Mouse (Mus musculus) midbrain, embryonic 16.5 days (tissue): ENCODE data around the gene Idua. TPM values are rescaled to one million over a fixed set of nuclear protein-coding genes. Genes with fewer than 3 reads are reported as not detected.

ENCODE experiments used
- ATAC-seq: fragments of 200-750 bp; cut with Nextera tagmentation; 2 replicates; pipeline ENCODE4 v1.8.0; 2017; ENCODE audit warnings: moderate TSS enrichment
- H3K27ac ChIP-seq: fragments of 300-500 bp; sonication (generic); 2 replicates; pipeline ENCODE4 v1.5.1; 2014; ENCODE audit warnings: mild to moderate bottlenecking, low read length, mixed read lengths
- H3K27me3 ChIP-seq: fragments of 300-500 bp; sonication (generic); 2 replicates; pipeline ENCODE4 v1.6.1; 2014; ENCODE audit warnings: low read depth, low read length, mixed read lengths; ENCODE audit not compliant: control insufficient read depth, insufficient read depth
- H3K36me3 ChIP-seq: fragments of 300-500 bp; sonication (generic); 2 replicates; pipeline ENCODE4 v1.6.1; 2014; ENCODE audit warnings: mild to moderate bottlenecking, low read length, moderate library complexity, mixed read lengths; ENCODE audit not compliant: control insufficient read depth, insufficient read depth
- H3K4me1 ChIP-seq: fragments of 300-500 bp; sonication (generic); 2 replicates; pipeline ENCODE4 v1.6.1; 2014; ENCODE audit warnings: mild to moderate bottlenecking, low read length, mixed read lengths; ENCODE audit not compliant: control insufficient read depth, insufficient read depth
- H3K4me2 ChIP-seq: fragments of 300-500 bp; sonication (generic); 2 replicates; pipeline ENCODE4 v1.6.1; 2014; ENCODE audit warnings: mild to moderate bottlenecking, low read length, mixed read lengths
- H3K4me3 ChIP-seq: fragments of 300-500 bp; sonication (generic); 2 replicates; pipeline ENCODE4 v1.5.1; 2014; ENCODE audit warnings: low read depth, mild to moderate bottlenecking, low read length, moderate library complexity, mixed read lengths
- H3K9ac ChIP-seq: fragments of 300-500 bp; sonication (generic); 2 replicates; pipeline ENCODE4 v1.6.1; 2014; ENCODE audit warnings: low read depth, low read length, mixed read lengths
- H3K9me3 ChIP-seq: fragments of 300-500 bp; sonication (generic); replicated peaks from 2 replicates; pipeline ENCODE4 v1.6.1; 2014; ENCODE audit warnings: mild to moderate bottlenecking, low read length, mixed read lengths; ENCODE audit not compliant: control insufficient read depth, poor library complexity, severe bottlenecking
- WGBS: fragments of 180-500 bp; shearing (Covaris S2); extraction: QIAGEN DNeasy Blood & Tissue Kit; methylation state at CpG from one replicate; pipeline ENCODE4 v1.1.7; 2014; 5-methylcytosine and 5-hydroxymethylcytosine counted together
- polyA plus RNA-seq: library from polyadenylated mRNA; unstranded; fragments of >200 nt; fragmentation: Nextera tagmentation; extraction: Ambion mirVana; gene quantifications from 2 replicates; pipeline ENCODE4 v1.2.1, GENCODE M21; 2015

The Idua gene
- polyA plus RNA-seq, 1 experiment from 2014 or later: 14.4 TPM

- Histone ChIP-seq H3K4me2 (peak overlapping the region; percentile 71), H3K9me3 (no peaks in the 10 kb centered on the region), H3K27me3 (no peaks in the 10 kb centered on the region), H3K4me3 (peak overlapping the region; percentile 39), H3K27ac (peak overlapping the region; percentile 93), H3K4me1 (peaks cover 9% of the 10 kb centered on the region), H3K36me3 (peaks cover 9% of the 10 kb centered on the region), H3K9ac (peak overlapping the region; percentile 74)
- ATAC-seq: peak; percentile 63
- 18% methylated on average over 5 of the region's 5 CpGs for WGBS
Observed at GRCm38 (mm10) chr5:108676772-108677498, 16.8 kb downstream of the Idua start.

- peak overlapping the region; percentile 74 for H3K9ac ChIP-seq
- H3K4me1 ChIP-seq: peaks cover 9% of the 10 kb centered on the region
- 2% methylated on average over 25 of the region's 25 CpGs for WGBS
- H3K27ac ChIP-seq: peak overlapping the region; percentile 93
- H3K4me2 ChIP-seq: peak overlapping the region; percentile 71
- H3K27me3 ChIP-seq: no peaks in the 10 kb centered on the region
- H3K36me3 ChIP-seq: peaks cover 3% of the 10 kb centered on the region; the same call in 1 of the 2 replicates
- no peaks in the 10 kb centered on the region for H3K9me3 ChIP-seq
- H3K4me3 ChIP-seq: peak overlapping the region; percentile 39
- peak; percentile 93 for ATAC-seq
Observed at GRCm38 (mm10) chr5:108677605-108678295, 17.6 kb downstream of the Idua start.

DNA sequence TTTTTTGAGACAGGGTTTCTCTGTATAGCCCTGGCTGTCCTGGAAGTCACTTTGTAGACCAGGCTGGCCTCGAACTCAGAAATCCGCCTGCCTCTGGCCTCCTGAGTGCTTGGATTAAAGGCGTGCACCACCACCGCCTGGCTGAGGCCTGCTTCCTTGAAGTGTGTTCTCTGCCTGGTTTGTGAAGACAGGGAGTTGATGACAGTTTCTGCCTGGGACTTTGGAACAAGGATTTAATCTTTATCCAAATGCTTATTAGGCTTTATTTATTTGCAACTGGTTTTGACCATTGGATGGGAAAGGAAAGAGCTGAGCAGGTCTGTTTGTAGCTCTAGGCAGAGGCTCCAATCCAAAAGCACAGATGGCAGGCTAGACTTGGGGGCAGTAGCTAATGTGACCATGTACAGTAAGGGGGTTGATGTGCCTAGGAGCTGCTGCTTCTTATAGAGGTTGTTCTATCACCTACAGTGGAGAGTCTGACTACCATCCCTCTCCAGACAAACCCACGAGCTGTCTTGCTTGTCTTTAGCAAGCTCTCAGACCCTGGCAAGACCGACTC lies 18.2 kb downstream of the Idua start:
- H3K27ac ChIP-seq: peak overlapping the region; percentile 42; the same call in 1 of the 2 replicates
- no peak overlapping the region for H3K9ac ChIP-seq
- no peaks in the 10 kb centered on the region for H3K9me3 ChIP-seq
- H3K4me2 ChIP-seq: no peak overlapping the region
- no peak overlapping the region for H3K4me3 ChIP-seq
- H3K27me3 ChIP-seq: no peaks in the 10 kb centered on the region
- 84% methylated on average over 6 of the region's 6 CpGs for WGBS
- H3K36me3 ChIP-seq: no peaks in the 10 kb centered on the region; the same call in 1 of the 2 replicates
- peaks cover 9% of the 10 kb centered on the region for H3K4me1 ChIP-seq
- ATAC-seq: no peak

DNA sequence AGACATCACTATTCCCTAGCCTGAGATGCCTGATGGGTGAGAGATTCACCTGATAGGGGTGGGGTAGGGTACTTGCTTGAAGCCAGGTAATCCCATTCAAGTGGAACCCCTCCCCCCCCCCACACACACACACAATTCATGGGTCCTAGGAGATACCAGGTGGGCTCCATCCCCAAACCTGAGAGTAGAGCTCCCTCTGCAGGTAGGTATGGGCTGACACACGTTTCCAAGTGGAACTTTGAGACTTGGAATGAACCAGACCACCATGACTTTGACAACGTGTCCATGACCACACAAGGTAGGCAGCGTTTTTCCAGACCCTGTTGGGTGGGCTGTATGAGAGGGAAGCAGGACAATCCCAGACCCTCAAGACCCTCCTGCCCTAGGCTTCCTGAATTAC lies 19.8 kb downstream of the Idua start:
- H3K4me1 ChIP-seq: peaks cover 9% of the 10 kb centered on the region
- H3K27ac ChIP-seq: no peak overlapping the region
- no peak overlapping the region for H3K4me3 ChIP-seq
- no peaks in the 10 kb centered on the region for H3K27me3 ChIP-seq
- no peaks in the 10 kb centered on the region for H3K9me3 ChIP-seq
- no peak for ATAC-seq
- 53% methylated on average over 3 of the region's 3 CpGs for WGBS
- no peak overlapping the region for H3K4me2 ChIP-seq
- no peaks in the 10 kb centered on the region; the same call in 1 of the 2 replicates for H3K36me3 ChIP-seq
- H3K9ac ChIP-seq: no peak overlapping the region

DNA sequence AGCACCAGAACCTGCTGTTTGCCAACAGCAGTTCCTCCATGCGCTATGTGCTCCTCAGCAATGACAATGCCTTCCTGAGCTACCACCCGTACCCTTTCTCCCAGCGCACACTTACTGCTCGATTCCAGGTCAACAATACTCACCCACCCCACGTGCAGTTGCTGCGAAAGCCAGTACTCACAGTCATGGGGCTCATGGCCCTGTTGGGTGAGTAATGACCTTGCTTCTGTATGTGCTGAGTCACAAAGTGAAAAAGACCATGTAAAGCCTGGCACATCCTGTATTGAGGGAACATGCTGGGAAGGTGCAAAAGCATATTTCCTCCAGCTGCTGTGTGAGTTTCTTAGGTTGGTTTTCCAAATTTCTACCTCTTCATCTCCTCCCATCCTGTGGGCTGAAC lies 20.7 kb downstream of the Idua start:
- no peak for ATAC-seq
- H3K4me2 ChIP-seq: no peak overlapping the region
- no peaks in the 10 kb centered on the region for H3K27me3 ChIP-seq
- no peak overlapping the region for H3K9ac ChIP-seq
- no peaks in the 10 kb centered on the region for H3K9me3 ChIP-seq
- H3K4me3 ChIP-seq: no peak overlapping the region
- no peak overlapping the region for H3K27ac ChIP-seq
- no peaks in the 10 kb centered on the region; the same call in 1 of the 2 replicates for H3K36me3 ChIP-seq
- H3K4me1 ChIP-seq: peaks cover 9% of the 10 kb centered on the region
- 91% methylated on average over 6 of the region's 6 CpGs for WGBS

GRCm38 (mm10) chr5:108689091-108689490 lies 29.0 kb downstream of the Idua start:
- no peak overlapping the region for H3K4me3 ChIP-seq
- H3K4me1 ChIP-seq: peaks cover 6% of the 10 kb centered on the region
- no peak overlapping the region for H3K27ac ChIP-seq
- H3K27me3 ChIP-seq: peaks cover 11% of the 10 kb centered on the region
- no peak for ATAC-seq
- no peaks in the 10 kb centered on the region for H3K36me3 ChIP-seq
- H3K4me2 ChIP-seq: no peak overlapping the region
- H3K9ac ChIP-seq: no peak overlapping the region
- 61% methylated on average over 5 of the region's 5 CpGs for WGBS
- no peaks in the 10 kb centered on the region for H3K9me3 ChIP-seq

- no peak for ATAC-seq
Observed at GRCm38 (mm10) chr5:108691152-108691551, 31.0 kb downstream of the Idua start.

GRCm38 (mm10) chr5:108692271-108692670 lies 32.1 kb downstream of the Idua start, which contains the start of gene Fgfrl1:
Gene Fgfrl1, plus strand, starts transcription at chr5:108692382.
- Histone ChIP-seq H3K4me1 (peaks cover 13% of the 10 kb centered on the region), H3K9ac (no peak within 1 kb of the TSS), H3K27me3 (peaks cover 13% of the 10 kb centered on the region), H3K36me3 (no peaks in the 10 kb centered on the region), H3K4me2 (peak within 1 kb of the TSS; percentile 98), H3K27ac (no peak within 1 kb of the TSS), H3K4me3 (peak within 1 kb of the TSS; percentile 14; the same call in 1 of the 2 replicates), H3K9me3 (no peaks in the 10 kb centered on the region)
- no peak for ATAC-seq
- WGBS: 6% methylated on average over 16 of the region's 18 CpGs

More at GRCm38 (mm10) chr5:108691152-108691551, 31.0 kb downstream of the Idua start:
- 71% methylated on average over 4 of the region's 4 CpGs for WGBS
- peaks cover 13% of the 10 kb centered on the region for H3K4me1 ChIP-seq
- H3K4me3 ChIP-seq: no peak overlapping the region
- no peak overlapping the region for H3K4me2 ChIP-seq
- H3K9ac ChIP-seq: no peak overlapping the region
- no peaks in the 10 kb centered on the region for H3K36me3 ChIP-seq
- no peak overlapping the region for H3K27ac ChIP-seq
- H3K9me3 ChIP-seq: no peaks in the 10 kb centered on the region
- peaks cover 13% of the 10 kb centered on the region for H3K27me3 ChIP-seq
